Mouse (Mus musculus) intestine, embryonic 16.5 days (tissue): ENCODE measurements around the gene Mtfr1l. TPM values are rescaled to one million over a fixed set of nuclear protein-coding genes. Genes with fewer than 3 reads are reported as not detected.

ENCODE experiments used
- ATAC-seq: fragments of 200-750 bp; cut with Nextera tagmentation; 2 replicates; pipeline ENCODE4 v1.8.0; 2017; ENCODE audit warnings: moderate TSS enrichment, moderate library complexity
- H3K27ac ChIP-seq: fragments of 300-500 bp; sonication (generic); 2 replicates; pipeline ENCODE4 v1.5.1; 2014; ENCODE audit warnings: mild to moderate bottlenecking, low read length
- H3K27me3 ChIP-seq: fragments of 300-500 bp; sonication (generic); replicated peaks from 2 replicates; pipeline ENCODE4 v1.6.1; 2014; ENCODE audit warnings: low read length, control low read depth, mixed read lengths; ENCODE audit not compliant: control insufficient read depth, insufficient read depth
- H3K36me3 ChIP-seq: fragments of 300-500 bp; sonication (generic); 2 replicates; pipeline ENCODE4 v1.6.1; 2014; ENCODE audit warnings: low read length, control low read depth; ENCODE audit not compliant: control insufficient read depth, insufficient read depth
- H3K4me1 ChIP-seq: fragments of 300-500 bp; sonication (generic); 2 replicates; pipeline ENCODE4 v1.6.1; 2014; ENCODE audit warnings: low read length, control low read depth, mixed read lengths; ENCODE audit not compliant: control insufficient read depth, insufficient read depth
- H3K4me2 ChIP-seq: fragments of 300-500 bp; sonication (generic); 2 replicates; pipeline ENCODE4 v1.6.1; 2014; ENCODE audit warnings: low read depth, low read length, control low read depth
- H3K4me3 ChIP-seq: fragments of 300-500 bp; sonication (generic); 2 replicates; pipeline ENCODE4 v1.5.1; 2014; ENCODE audit warnings: mild to moderate bottlenecking, low read length
- H3K9ac ChIP-seq: fragments of 300-500 bp; sonication (generic); 2 replicates; pipeline ENCODE4 v1.6.1; 2014; ENCODE audit warnings: low read depth, low read length
- H3K9me3 ChIP-seq: fragments of 300-500 bp; sonication (generic); 2 replicates; pipeline ENCODE4 v1.6.1; 2016; ENCODE audit warnings: low read length, control low read depth; ENCODE audit not compliant: control insufficient read depth
- WGBS: fragments of 180-500 bp; shearing (Covaris S2); extraction: QIAGEN DNeasy Blood & Tissue Kit; methylation state at CpG from one replicate; pipeline ENCODE4 v1.1.7; 2014; 5-methylcytosine and 5-hydroxymethylcytosine counted together
- polyA plus RNA-seq: library from polyadenylated mRNA; unstranded; fragments of >200 nt; fragmentation: Nextera tagmentation; extraction: Ambion mirVana; gene quantifications from 2 replicates; pipeline ENCODE4 v1.2.1, GENCODE M21; 2015

Gene Mtfr1l
- polyA plus RNA-seq, 1 experiment from 2014 or later: 97.1 TPM

DNA sequence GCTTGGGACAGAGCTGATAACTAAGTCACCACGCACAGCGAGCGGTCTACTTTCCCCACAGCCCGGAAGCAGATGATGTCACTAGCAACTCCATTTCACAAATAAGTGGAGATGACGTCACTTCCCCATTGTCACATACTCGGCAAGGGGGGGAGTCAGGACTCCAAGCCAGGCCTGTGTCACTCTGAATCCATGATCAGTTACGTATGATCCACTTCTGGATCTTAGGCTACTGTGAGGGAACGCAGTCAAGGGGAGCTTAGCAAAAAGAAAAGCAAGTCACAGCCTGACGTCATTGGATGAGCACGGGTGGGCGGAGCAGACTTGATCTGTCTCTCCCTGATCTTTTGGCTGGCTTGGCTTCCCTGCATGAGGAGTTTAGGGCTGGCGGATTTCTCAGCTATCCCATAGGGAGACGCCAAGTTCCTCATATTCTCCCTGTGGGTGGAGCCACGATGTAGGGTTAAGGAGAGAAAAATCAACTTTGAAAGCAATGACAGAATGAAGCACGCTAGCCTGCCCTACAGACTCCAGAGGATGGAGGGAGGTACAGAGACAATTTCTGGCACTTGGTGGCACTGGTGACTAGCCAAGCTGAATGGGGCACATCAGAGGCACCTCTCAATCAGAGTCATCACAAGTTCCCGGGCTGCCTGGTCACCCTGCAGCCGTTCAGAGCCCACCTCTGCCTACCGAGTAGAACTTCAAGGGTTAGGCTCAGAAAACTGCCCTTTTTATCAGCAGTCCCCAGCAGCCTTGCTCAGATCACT, 13.2 kb upstream of the Mtfr1l start:
- Histone ChIP-seq H3K4me2 (no peak overlapping the region), H3K27me3 (no peaks in the 10 kb centered on the region), H3K9ac (no peak overlapping the region), H3K4me3 (no peak overlapping the region), H3K27ac (no peak overlapping the region), H3K9me3 (peaks cover 6% of the 10 kb centered on the region; the same call in 1 of the 2 replicates), H3K36me3 (peaks cover 12% of the 10 kb centered on the region), H3K4me1 (peaks cover 13% of the 10 kb centered on the region)
- WGBS: 70% methylated on average over 18 of the region's 18 CpGs
- no peak for ATAC-seq

DNA sequence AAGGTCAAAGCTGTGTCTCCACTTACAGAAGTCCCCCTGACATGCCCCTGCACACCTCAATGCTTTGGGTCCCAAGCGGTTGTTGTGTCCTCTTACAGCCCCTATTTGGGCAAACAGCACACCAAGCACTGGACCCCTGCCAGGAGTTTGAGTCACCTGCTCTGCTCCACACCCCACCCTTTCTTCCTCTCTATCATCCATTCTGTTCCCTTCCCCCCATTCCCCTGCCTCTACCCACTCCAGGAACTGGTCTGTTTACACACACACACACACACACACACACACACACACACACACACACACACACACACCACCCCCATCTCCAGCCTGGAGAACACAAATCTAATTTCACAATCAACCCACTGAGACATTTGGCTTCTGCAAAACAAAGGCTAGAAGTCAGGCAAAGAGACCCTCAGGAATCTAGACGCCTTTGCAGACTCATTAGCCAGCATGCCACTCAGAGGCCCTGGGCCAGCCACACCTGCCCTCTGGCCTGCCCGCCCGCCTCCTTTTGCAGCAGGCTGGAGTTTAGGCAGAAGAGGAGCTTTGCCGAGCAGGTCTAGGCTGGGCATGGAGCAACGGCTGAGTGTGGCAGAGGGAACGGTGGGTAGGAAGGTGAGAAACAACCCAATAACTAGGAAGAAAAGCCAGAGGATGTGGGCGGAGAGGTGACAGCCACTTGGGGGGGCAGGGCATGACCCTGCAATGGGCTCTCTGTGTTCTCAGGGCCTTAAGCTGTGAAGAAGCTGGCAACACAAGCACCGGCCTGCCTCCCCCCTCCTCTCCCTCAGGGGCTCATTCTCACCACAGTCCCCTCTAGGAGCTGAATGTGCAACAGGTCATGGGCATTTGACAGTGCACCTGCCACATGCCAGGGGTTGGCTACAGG, 11.9 kb upstream of the Mtfr1l start:
- Histone ChIP-seq H3K4me3 (no peak overlapping the region), H3K4me1 (peaks cover 13% of the 10 kb centered on the region), H3K27ac (no peak overlapping the region; the same call in 1 of the 2 replicates), H3K4me2 (no peak overlapping the region), H3K9me3 (peaks cover 6% of the 10 kb centered on the region; the same call in 1 of the 2 replicates), H3K9ac (peak overlapping the region; percentile 2; the same call in 1 of the 2 replicates), H3K36me3 (peaks cover 12% of the 10 kb centered on the region), H3K27me3 (no peaks in the 10 kb centered on the region)
- WGBS: 58% methylated on average over 9 of the region's 9 CpGs
- no peak for ATAC-seq

DNA sequence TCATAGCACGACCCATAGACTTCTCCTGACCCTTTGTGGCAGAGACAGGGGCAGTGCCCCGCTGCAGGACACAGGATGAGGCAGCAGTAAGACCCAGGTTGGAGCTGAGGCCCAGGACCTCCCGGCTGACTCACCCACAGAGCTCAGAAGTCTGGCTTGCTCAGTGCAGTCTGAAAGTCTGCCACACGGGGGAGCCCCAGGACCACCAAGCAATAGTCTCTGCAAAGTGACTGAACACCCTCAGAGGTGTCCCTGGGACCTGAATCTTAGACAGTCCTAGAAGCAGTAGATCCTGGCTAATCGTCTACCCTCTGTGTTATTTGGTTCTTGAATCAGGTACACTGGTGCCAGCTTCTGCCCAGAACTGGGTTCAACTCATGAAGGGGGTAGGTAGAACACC, 8.1 kb upstream of the Mtfr1l start:
- peaks cover 10% of the 10 kb centered on the region for H3K36me3 ChIP-seq
- H3K9ac ChIP-seq: no peak overlapping the region
- no peak overlapping the region for H3K4me2 ChIP-seq
- no peaks in the 10 kb centered on the region for H3K27me3 ChIP-seq
- 8% methylated on average over 5 of the region's 5 CpGs for WGBS
- ATAC-seq: peak; percentile 72
- no peak overlapping the region for H3K4me3 ChIP-seq
- no peaks in the 10 kb centered on the region for H3K9me3 ChIP-seq
- no peak overlapping the region for H3K27ac ChIP-seq
- H3K4me1 ChIP-seq: peaks cover 6% of the 10 kb centered on the region

DNA sequence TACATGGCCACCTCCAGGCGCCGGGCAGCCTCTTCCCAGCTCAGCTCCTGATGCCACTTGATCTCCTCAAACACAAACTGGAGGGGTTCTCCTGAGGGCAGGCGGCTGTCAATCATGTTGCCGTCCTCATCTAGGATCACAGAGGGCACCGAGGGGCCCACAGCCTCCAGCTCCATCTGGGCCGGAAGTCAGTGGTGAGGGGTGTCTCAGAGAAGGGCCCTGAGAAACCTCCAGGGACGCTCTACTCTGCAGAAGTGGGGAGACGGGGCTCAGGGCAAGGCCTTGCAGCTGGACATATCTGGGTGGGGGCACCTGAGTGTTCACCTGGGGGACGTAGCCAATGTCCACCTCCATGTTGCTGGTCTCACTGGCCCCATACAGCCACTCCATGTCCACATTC, 7.5 kb upstream of the Mtfr1l start:
- peaks cover 10% of the 10 kb centered on the region for H3K36me3 ChIP-seq
- H3K4me1 ChIP-seq: peaks cover 6% of the 10 kb centered on the region; the same call in 1 of the 2 replicates
- H3K9me3 ChIP-seq: no peaks in the 10 kb centered on the region
- WGBS: 92% methylated on average over 9 of the region's 9 CpGs
- H3K9ac ChIP-seq: no peak overlapping the region
- H3K27ac ChIP-seq: no peak overlapping the region
- no peak for ATAC-seq
- no peak overlapping the region for H3K4me3 ChIP-seq
- H3K27me3 ChIP-seq: no peaks in the 10 kb centered on the region
- H3K4me2 ChIP-seq: no peak overlapping the region

DNA sequence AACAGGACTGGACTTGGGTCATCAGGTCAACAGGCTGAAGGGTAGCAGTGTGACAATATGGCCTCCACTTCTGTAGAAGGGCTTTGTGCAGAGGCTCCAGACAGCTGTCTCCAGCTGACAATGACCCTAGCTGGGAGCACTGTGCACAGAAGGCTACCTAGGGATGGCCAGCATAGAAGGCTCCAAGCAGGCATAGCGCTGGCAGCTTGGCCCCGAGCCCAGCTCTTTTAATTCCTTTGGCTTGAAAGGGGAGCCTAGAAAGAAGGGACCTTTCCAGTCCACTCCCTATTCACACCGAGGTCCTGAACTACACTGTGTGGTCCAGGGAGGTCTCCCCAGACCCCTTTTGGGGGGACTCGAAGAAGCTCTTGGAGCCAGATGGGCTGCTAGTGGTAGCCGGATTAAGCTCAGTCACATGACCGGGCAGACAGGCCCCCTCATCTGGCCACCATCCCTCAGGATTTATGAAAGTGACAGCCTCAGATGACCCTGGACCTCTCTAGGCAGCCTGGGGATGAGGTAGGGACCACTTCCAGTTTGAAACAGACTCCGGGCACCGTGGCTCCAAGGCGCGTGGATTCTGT, 3.9 kb upstream of the Mtfr1l start:
- no peak for ATAC-seq
- no peaks in the 10 kb centered on the region for H3K27me3 ChIP-seq
- H3K4me2 ChIP-seq: no peak overlapping the region
- no peak overlapping the region for H3K4me3 ChIP-seq
- H3K36me3 ChIP-seq: peaks cover 10% of the 10 kb centered on the region
- no peak overlapping the region for H3K9ac ChIP-seq
- no peak overlapping the region for H3K27ac ChIP-seq
- no peaks in the 10 kb centered on the region for H3K9me3 ChIP-seq
- WGBS: 85% methylated on average over 10 of the region's 10 CpGs
- peaks cover 6% of the 10 kb centered on the region for H3K4me1 ChIP-seq

DNA sequence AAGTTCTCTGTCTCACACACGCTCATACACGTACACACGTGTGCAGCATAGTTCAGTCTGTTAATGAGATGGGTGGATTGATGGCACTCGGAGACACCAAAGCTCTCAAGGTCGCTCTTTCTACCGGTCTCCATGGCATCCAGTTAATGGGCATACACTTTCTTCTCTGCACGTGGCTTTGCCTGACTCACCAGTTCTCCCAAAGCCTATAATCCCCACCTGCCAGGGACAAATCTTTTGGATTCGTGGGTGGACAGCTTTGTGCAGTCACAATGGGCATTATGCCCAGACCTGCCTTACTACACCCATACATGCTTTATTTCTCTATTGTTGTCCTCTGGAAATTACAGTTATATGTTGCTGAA, 582 bp upstream of the Mtfr1l start:
- peaks cover 14% of the 10 kb centered on the region for H3K4me1 ChIP-seq
- peak overlapping the region; percentile 23 for H3K27ac ChIP-seq
- ATAC-seq: no peak; the same call in 1 of the 2 replicates
- peak overlapping the region; percentile 97 for H3K4me2 ChIP-seq
- no peaks in the 10 kb centered on the region for H3K9me3 ChIP-seq
- peak overlapping the region; percentile 67 for H3K9ac ChIP-seq
- peaks cover 7% of the 10 kb centered on the region; the same call in 1 of the 2 replicates for H3K36me3 ChIP-seq
- H3K4me3 ChIP-seq: peak overlapping the region; percentile 97
- H3K27me3 ChIP-seq: no peaks in the 10 kb centered on the region
- 5% methylated on average over 8 of the region's 8 CpGs for WGBS

DNA sequence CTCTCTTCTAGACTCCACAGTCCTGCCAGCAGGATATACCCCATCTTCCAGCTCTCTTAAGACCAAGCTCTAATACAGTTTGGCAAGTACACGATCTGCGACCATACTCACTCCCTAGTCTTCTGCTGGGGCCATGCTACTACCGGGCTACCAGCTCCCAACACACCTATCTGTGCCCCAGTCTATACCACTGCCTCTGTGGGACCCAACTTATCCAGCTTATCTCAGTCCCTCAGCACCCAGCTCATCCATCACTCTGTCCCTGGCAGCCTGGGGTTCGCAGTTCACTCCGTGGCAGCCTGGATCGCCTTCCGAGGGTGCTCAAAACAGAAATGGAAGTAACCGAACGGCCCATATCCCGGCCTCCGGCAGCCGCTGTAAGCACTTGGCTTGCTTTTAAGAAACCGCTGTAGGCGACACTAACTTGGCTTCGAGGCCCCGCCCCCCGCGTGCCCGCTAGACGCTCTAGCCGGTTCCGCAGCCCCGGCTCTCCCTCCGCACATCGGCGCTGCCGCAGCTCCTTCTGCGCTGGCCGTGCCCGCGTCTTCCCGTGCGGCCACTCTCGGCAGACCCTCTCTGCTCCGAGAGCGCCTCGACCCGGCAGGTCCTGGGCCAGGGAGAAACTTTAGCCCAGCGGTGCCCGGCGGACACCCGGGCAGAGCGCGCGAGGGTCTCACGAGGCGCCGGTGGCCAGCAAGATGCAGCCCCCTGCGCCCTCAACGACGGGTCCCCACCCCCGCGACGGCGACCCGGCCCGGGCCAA, 882 bp downstream of the Mtfr1l start:
- Histone ChIP-seq H3K27ac (peak overlapping the region; percentile 82), H3K36me3 (peaks cover 7% of the 10 kb centered on the region; the same call in 1 of the 2 replicates), H3K9me3 (no peaks in the 10 kb centered on the region), H3K4me2 (peak overlapping the region; percentile 97), H3K4me1 (peaks cover 14% of the 10 kb centered on the region), H3K9ac (peak overlapping the region; percentile 90), H3K4me3 (peak overlapping the region; percentile 97), H3K27me3 (no peaks in the 10 kb centered on the region)
- peak; percentile 27 for ATAC-seq
- WGBS: under 1% methylated on average over 57 of the region's 57 CpGs

DNA sequence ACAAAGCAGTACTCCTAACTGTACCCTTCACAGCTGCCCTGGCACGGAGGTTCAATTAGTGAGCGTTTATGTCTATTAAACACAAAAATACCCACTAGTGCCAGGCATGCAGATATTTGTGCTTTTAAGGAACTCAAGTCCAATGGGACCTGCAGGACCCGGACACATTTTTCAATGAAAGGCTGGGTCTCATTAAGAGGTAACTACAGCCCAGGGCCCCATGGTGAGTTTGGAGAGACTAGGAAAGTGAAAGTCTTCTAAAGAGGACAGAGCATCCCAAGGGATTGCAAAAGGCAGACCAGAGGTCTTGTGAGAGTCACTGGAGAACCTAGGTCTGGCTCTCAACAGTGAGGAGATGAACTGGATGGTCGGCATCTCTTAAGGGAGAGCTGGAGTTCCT, 1.8 kb downstream of the Mtfr1l start:
- 87% methylated on average over 4 of the region's 4 CpGs for WGBS
- ATAC-seq: no peak
- Histone ChIP-seq H3K36me3 (peaks cover 3% of the 10 kb centered on the region; the same call in 1 of the 2 replicates), H3K27me3 (no peaks in the 10 kb centered on the region), H3K27ac (no peak overlapping the region), H3K4me3 (peak overlapping the region; percentile 97), H3K9me3 (no peaks in the 10 kb centered on the region), H3K4me2 (peak overlapping the region; percentile 97), H3K9ac (peak overlapping the region; percentile 90; the same call in 1 of the 2 replicates), H3K4me1 (peaks cover 14% of the 10 kb centered on the region)
